Mouse (Mus musculus): ENCODE results near the gene Mymk.

DNA sequence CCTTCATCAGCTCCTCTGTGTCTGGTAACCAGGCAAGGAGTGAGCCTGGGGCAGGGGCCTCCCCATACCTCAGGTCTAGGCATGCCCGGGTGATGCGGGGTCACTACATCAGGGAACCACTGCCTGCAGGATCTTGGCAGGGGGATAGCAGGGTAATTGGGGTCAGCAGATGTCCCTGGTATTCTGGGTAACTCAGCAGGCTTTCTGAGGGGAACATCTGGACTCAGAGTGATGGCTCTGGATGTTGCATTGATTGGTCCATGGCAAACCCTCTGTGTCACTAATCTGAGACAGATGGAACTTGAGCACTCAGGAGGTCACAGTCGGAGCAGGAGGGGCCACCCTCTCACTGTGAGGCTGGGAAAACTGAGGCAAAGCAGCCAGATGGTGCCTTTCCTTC is 34.8 kb upstream of the Mymk start:
- no peak for TF ChIP-seq POLR2A (IDR thresholded peaks at IDR 0.05; ENCODE audit: borderline replicate concordance, extremely low read depth, low read depth, low read length)
- TF ChIP-seq CTCF (IDR thresholded peaks at IDR 0.05; ENCODE audit: insufficient read depth, low read length), result no peak

Data from lung, adult 2 months (tissue).